Mouse (Mus musculus) frontal cortex, postnatal 36 days (tissue): ENCODE measurements at regions not wholly inside any gene's neighbourhood (a gene's known extent, or its start where the extent isn't known, plus 50 kb on each side); places are given as distances from the start of the nearest gene placed in this dataset.

Source experiments
- DNase-seq, 2 experiments: peaks; one replicate each; pipeline ENCODE4 v3.0.0; 2022; ENCODE audit warnings: low spot score in 2 of 2

GRCm38 (mm10) chr8:12136178-12136455 lies 142.5 kb upstream of the A230072I06Rik start:
- no peak for DNase-seq

- DNase-seq = no peak
Measured at GRCm38 (mm10) chr8:12137496-12137895, 141.1 kb upstream of the A230072I06Rik start.

- no peak for DNase-seq
Measured at GRCm38 (mm10) chr8:12137913-12138312, 140.7 kb upstream of the A230072I06Rik start.

GRCm38 (mm10) chr8:12151679-12152078 lies 126.9 kb upstream of the A230072I06Rik start:
- no peak for DNase-seq

GRCm38 (mm10) chr8:12152825-12153224 lies 125.8 kb upstream of the A230072I06Rik start:
- no peak for DNase-seq

- DNase-seq = no peak
Measured at GRCm38 (mm10) chr8:12156893-12157292, 121.7 kb upstream of the A230072I06Rik start.

- DNase-seq = no peak
Measured at GRCm38 (mm10) chr8:12158188-12158587, 120.4 kb upstream of the A230072I06Rik start.

- DNase-seq = peak; percentile 13 to 17
Measured at GRCm38 (mm10) chr8:12162921-12163705, 115.5 kb upstream of the A230072I06Rik start.

- peak; percentile 11 to 14 for DNase-seq
Measured at GRCm38 (mm10) chr8:12165487-12166152, 113.0 kb upstream of the A230072I06Rik start.

GRCm38 (mm10) chr8:12171788-12172187 lies 106.8 kb upstream of the A230072I06Rik start:
- DNase-seq = no peak

- peak in 1 of 2 experiments; percentile 10 for DNase-seq
Measured at GRCm38 (mm10) chr8:12175496-12175895, 103.1 kb upstream of the A230072I06Rik start.

- DNase-seq = no peak
Measured at GRCm38 (mm10) chr8:12184666-12185065, 94.0 kb upstream of the A230072I06Rik start.

GRCm38 (mm10) chr8:12187366-12187765 lies 91.3 kb upstream of the A230072I06Rik start:
- DNase-seq = no peak

- no peak for DNase-seq
Measured at GRCm38 (mm10) chr8:12188451-12188850, 90.2 kb upstream of the A230072I06Rik start.

GRCm38 (mm10) chr8:12188960-12189359 lies 89.7 kb upstream of the A230072I06Rik start:
- no peak for DNase-seq

GRCm38 (mm10) chr8:12192006-12192405 lies 86.6 kb upstream of the A230072I06Rik start:
- DNase-seq = no peak

- DNase-seq = no peak
Measured at GRCm38 (mm10) chr8:12205909-12206308, 72.7 kb upstream of the A230072I06Rik start.

- DNase-seq = no peak
Measured at GRCm38 (mm10) chr8:12207412-12207811, 71.2 kb upstream of the A230072I06Rik start.

GRCm38 (mm10) chr8:12213774-12214173 lies 64.8 kb upstream of the A230072I06Rik start:
- no peak for DNase-seq

GRCm38 (mm10) chr8:12214205-12215019 lies 64.2 kb upstream of the A230072I06Rik start:
- DNase-seq = peak in 1 of 2 experiments; percentile 4

- DNase-seq = no peak
Measured at GRCm38 (mm10) chr8:12221506-12221905, 57.1 kb upstream of the A230072I06Rik start.

GRCm38 (mm10) chr8:12223376-12223775 lies 55.2 kb upstream of the A230072I06Rik start:
- DNase-seq = no peak
